Mouse (Mus musculus) kidney, postnatal 0 days (tissue): ENCODE data around the gene Ier5. TPM values are rescaled to one million over a fixed set of nuclear protein-coding genes. Genes with fewer than 3 reads are reported as not detected.

ENCODE experiments used
- ATAC-seq: fragments of 200-750 bp; cut with Nextera tagmentation; replicated peaks from 2 replicates; pipeline ENCODE4 v1.8.0; 2017; ENCODE audit warnings: low read depth, moderate number of reproducible peaks, moderate TSS enrichment, moderate library complexity; ENCODE audit not compliant: low FRiP score
- DNase-seq: peaks from one replicate; pipeline ENCODE4 v3.0.0-alpha.2; 2016; ENCODE audit warnings: low spot score
- H3K27ac ChIP-seq: fragments of 300-500 bp; sonication (generic); 2 replicates; pipeline ENCODE4 v1.5.1; 2014; ENCODE audit warnings: mild to moderate bottlenecking
- H3K27me3 ChIP-seq: fragments of 300-500 bp; sonication (generic); 2 replicates; pipeline ENCODE4 v1.6.1; 2014; ENCODE audit warnings: low read length, mixed read lengths; ENCODE audit not compliant: insufficient read depth
- H3K36me3 ChIP-seq: fragments of 300-500 bp; sonication (generic); 2 replicates; pipeline ENCODE4 v1.6.1; 2014; ENCODE audit warnings: low read length, mixed read lengths; ENCODE audit not compliant: insufficient read depth
- H3K4me1 ChIP-seq: fragments of 300-500 bp; sonication (generic); replicated peaks from 2 replicates; pipeline ENCODE4 v1.6.1; 2014; ENCODE audit warnings: antibody characterized with exemption, low read length, mixed read lengths; ENCODE audit not compliant: insufficient read depth
- H3K4me2 ChIP-seq: fragments of 300-500 bp; sonication (generic); 2 replicates; pipeline ENCODE4 v1.6.1; 2014; ENCODE audit warnings: mild to moderate bottlenecking, low read length, moderate library complexity, mixed read lengths
- H3K4me3 ChIP-seq: fragments of 300-500 bp; sonication (generic); replicated peaks from 2 replicates; pipeline ENCODE4 v1.5.1; 2014; ENCODE audit warnings: low read depth, low read length
- H3K9ac ChIP-seq: fragments of 300-500 bp; sonication (generic); 2 replicates; pipeline ENCODE4 v1.6.1; 2014; ENCODE audit warnings: low read depth, low read length
- H3K9me3 ChIP-seq: fragments of 300-500 bp; sonication (generic); replicated peaks from 2 replicates; pipeline ENCODE4 v1.6.1; 2016; ENCODE audit warnings: low read length, inconsistent platforms, mixed read lengths
- CTCF ChIP-seq: IDR thresholded peaks from 2 replicates; pipeline ENCODE4 v1.5.1; 2016; ENCODE audit warnings: antibody characterized with exemption, low read depth, mild to moderate bottlenecking, moderate library complexity
- WGBS: fragments of 180-500 bp; shearing (Covaris S2); extraction: QIAGEN DNeasy Blood & Tissue Kit; methylation state at CpG from one replicate; pipeline ENCODE4 v1.1.7; 2014; 5-methylcytosine and 5-hydroxymethylcytosine counted together
- polyA plus RNA-seq: library from polyadenylated mRNA; unstranded; fragments of >200 nt; fragmentation: Nextera tagmentation; extraction: Ambion mirVana; gene quantifications from 2 replicates; pipeline ENCODE4 v1.2.1, GENCODE M21; 2015

Ier5 gene
- polyA plus RNA-seq, 1 experiment from 2014 or later, result 11.4 TPM

GRCm38 (mm10) chr1:155107843-155108242, 8.4 kb upstream of the Ier5 start:
- WGBS, result 41% methylated on average over 5 of the region's 5 CpGs
- Histone ChIP-seq H3K4me1 (0 out of 2 replicates have a peak, but pooled peaks cover 6% of the 10 kb centered on the region), H3K27me3 (no peaks in the 10 kb centered on the region), H3K27ac (no peak overlapping the region), H3K9ac (no peak overlapping the region), H3K4me3 (no peak overlapping the region), H3K36me3 (no peaks in the 10 kb centered on the region), H3K4me2 (no peak overlapping the region), H3K9me3 (no peaks in the 10 kb centered on the region)
- ATAC-seq (no peak), DNase-seq (no peak)
- no peak for TF ChIP-seq CTCF

- Histone ChIP-seq H3K27me3 (no peaks in the 10 kb centered on the region), H3K9me3 (no peaks in the 10 kb centered on the region), H3K4me2 (no peak overlapping the region), H3K27ac (no peak overlapping the region), H3K4me3 (no peak overlapping the region), H3K4me1 (0 out of 2 replicates have a peak, but pooled peaks cover 6% of the 10 kb centered on the region), H3K36me3 (no peaks in the 10 kb centered on the region), H3K9ac (no peak overlapping the region)
- DNase-seq (no peak), ATAC-seq (no peak)
- no peak for TF ChIP-seq CTCF
- WGBS, result 73% methylated on average over 1 of the region's 1 CpGs
Observed at GRCm38 (mm10) chr1:155106310-155106709, 6.9 kb upstream of the Ier5 start.

DNA sequence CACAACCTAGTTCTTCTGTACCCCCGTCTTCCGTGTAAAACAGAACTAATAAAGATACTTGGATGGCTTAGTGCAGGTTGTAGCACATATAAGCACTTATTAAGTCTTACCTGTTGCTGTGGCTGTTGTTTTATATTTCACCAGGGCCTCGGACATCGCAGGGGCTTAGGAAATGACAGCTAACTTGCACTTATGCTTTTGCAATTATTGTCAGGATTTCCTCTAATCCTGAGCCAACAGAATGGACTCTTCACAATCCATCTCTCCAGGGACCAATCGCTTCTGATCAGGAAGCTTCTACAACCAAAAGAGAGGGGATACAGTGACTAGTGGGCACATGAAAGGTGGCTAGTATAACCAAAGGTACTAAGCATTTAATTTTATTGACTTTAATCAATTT, 4.6 kb upstream of the Ier5 start:
- H3K27ac ChIP-seq, result no peak overlapping the region
- no peak for TF ChIP-seq CTCF
- H3K27me3 ChIP-seq, result no peaks in the 10 kb centered on the region
- DNase-seq (no peak), ATAC-seq (no peak)
- H3K4me1 ChIP-seq, result no peaks in the 10 kb centered on the region
- H3K36me3 ChIP-seq, result no peaks in the 10 kb centered on the region
- H3K9me3 ChIP-seq, result no peaks in the 10 kb centered on the region
- H3K4me2 ChIP-seq, result no peak overlapping the region
- no peak overlapping the region for H3K4me3 ChIP-seq
- H3K9ac ChIP-seq, result no peak overlapping the region
- WGBS, result 87% methylated on average over 5 of the region's 5 CpGs

DNA sequence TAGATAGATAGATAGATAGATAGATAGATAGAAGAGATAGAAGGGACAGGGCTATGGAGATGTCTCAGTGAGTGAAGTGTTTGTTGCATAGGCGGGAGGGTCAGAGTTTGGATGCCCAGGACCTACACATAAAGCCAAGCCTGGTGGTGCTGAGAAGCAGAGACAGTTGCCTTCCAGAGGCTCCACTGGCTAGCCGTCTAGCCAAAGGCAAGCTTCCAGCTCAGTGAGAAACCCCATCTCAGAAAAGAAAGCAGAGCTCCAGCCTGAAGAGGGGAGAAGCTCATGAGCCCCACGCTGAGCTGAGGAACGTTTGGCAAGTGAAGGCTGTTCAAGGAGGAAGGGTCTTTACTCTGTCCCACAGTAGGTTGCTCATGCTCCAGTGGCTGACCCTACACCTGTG, 3.2 kb upstream of the Ier5 start:
- ATAC-seq (no peak), DNase-seq (no peak)
- H3K4me1 ChIP-seq, result no peaks in the 10 kb centered on the region
- H3K9ac ChIP-seq, result no peak overlapping the region
- no peak overlapping the region for H3K4me2 ChIP-seq
- no peak for TF ChIP-seq CTCF
- H3K36me3 ChIP-seq, result no peaks in the 10 kb centered on the region
- WGBS, result 77% methylated on average over 4 of the region's 4 CpGs
- no peak overlapping the region for H3K27ac ChIP-seq
- H3K4me3 ChIP-seq, result no peak overlapping the region
- H3K27me3 ChIP-seq, result no peaks in the 10 kb centered on the region
- no peaks in the 10 kb centered on the region for H3K9me3 ChIP-seq

- Histone ChIP-seq H3K27ac (peak overlapping the region; percentile 86), H3K9ac (peak overlapping the region; percentile 98), H3K9me3 (no peaks in the 10 kb centered on the region), H3K4me3 (peak overlapping the region; percentile 96), H3K36me3 (no peaks in the 10 kb centered on the region), H3K4me2 (peak overlapping the region; percentile 74), H3K27me3 (no peaks in the 10 kb centered on the region), H3K4me1 (peaks cover 2% of the 10 kb centered on the region)
- ATAC-seq, result peak; percentile 64
- no peak for TF ChIP-seq CTCF
- 1% methylated on average over 88 of the region's 93 CpGs for WGBS
- DNase-seq, result peak; percentile 53
Observed at GRCm38 (mm10) chr1:155098486-155099279, 753 bp downstream of the Ier5 start.

DNA sequence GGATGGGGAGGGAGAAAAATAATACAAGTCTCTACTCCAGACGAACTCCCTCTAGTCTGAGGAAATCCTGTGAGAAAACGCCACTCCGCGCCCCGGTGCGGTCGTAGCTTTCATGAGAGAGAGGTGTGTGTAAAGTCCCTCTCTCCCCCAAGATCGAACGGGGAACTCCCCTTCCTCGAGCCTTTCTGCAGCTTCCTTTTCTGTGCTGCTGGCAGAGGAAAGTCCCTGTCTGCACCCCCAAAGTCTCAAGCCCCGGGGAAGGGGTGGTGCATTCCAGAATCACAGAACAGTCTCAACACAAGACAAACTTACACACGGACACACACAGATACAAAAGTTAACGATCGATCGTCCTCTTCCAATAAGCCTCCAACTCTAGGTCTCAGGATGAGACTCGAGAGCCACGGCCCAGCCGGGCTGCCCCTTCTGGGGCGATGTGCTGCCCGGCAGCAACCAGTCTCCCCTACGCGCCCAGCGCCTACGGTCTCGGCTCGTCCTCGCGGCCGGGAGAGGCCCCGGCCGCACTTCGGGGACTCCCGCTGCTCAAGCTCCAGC, 1.4 kb downstream of the Ier5 start:
- Histone ChIP-seq H3K27me3 (no peaks in the 10 kb centered on the region), H3K4me2 (peak overlapping the region; percentile 74), H3K9ac (peak overlapping the region; percentile 98), H3K4me3 (peak overlapping the region; percentile 96), H3K27ac (peak overlapping the region; percentile 86), H3K4me1 (peaks cover 9% of the 10 kb centered on the region), H3K36me3 (no peaks in the 10 kb centered on the region), H3K9me3 (no peaks in the 10 kb centered on the region)
- TF ChIP-seq CTCF, result no peak
- peak; percentile 71 for DNase-seq
- under 1% methylated on average over 33 of the region's 33 CpGs for WGBS
- peak; percentile 3; the same call in 1 of the 2 replicates for ATAC-seq
